Mouse (Mus musculus): ENCODE measurements around the gene Fbxo8. TPM values are rescaled to one million over a fixed set of nuclear protein-coding genes. Genes with fewer than 3 reads are reported as not detected.

Fbxo8 gene
- 28.8 and 34.4 TPM in 2 replicates for polyA plus RNA-seq (2015; fragmentation: Nextera tagmentation; extraction: Ambion mirVana)

DNA sequence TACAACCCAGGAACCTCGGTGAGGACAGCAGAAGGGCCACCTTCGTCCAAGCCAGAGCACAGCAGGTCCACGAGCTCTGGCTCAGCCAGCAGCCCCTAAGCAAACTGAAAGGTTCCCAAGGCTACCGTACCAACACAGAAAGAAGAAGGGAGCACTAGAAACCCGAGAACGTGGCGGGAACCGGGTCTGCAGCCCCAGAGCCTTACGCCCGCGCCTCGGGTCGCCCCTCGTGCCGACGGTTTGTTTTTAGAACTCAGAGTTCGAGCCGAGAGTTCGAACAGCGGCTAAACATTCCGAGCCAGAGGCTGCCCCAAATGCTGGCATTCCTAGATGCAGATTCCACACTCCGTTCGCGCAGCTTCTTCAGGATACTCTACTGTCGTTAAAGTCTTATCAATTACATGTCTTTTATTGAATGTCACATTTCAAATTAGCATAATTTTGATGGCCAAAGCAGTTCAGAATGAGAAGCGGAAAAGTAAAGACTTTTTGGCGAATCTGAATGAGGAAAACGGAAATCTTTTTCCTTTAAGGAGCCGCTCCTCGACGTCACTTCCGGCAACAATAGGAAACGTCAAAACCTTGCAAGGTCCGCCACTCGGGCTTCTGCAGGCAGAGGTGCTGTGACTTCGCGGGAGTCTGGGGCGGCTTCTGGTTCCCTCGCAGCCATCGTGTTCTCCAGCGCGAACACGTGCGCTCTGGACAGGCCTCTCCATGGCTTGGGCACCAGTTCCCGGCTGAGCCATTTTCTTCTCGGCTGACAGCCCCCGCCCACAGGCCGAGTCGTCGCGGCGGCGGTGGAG lies at the start of gene Fbxo8, which contains the start of gene Cep44:
Gene Fbxo8 (plus strand): TSS at position 533 of the 803 bp plus-strand sequence.
Gene Cep44 (minus strand): TSS at position 490 of the 803 bp plus-strand sequence.

Small RNA genes within 50 kb of the gene (microRNA-seq; reads per million reads assigned to microRNA genes)
- gene Gm25992: not detected

Other genes starting within 250 kb of the Fbxo8 start
- gene Cep44, start within 50 bp of the Fbxo8 start, polyA plus RNA-seq (2015; fragmentation: Nextera tagmentation; extraction: Ambion mirVana): 15.1 and 15.7 TPM in 2 replicates

Measured in urinary bladder, postnatal 0 days (tissue).